Mouse (Mus musculus) hindbrain, embryonic 14.5 days (tissue): ENCODE results near the gene Dolk. TPM values are rescaled to one million over a fixed set of nuclear protein-coding genes. Genes with fewer than 3 reads are reported as not detected.

Experiments used
- ATAC-seq: fragments of 200-750 bp; cut with Nextera tagmentation; 2 replicates; pipeline ENCODE4 v1.8.0; 2017; ENCODE audit warnings: moderate number of reproducible peaks, mild to moderate bottlenecking, moderate TSS enrichment, moderate library complexity; ENCODE audit not compliant: low FRiP score
- DNase-seq: peaks from one replicate; pipeline ENCODE4 v3.0.0-alpha.2; 2015; ENCODE audit warnings: low spot score
- H3K27ac ChIP-seq: fragments of 300-500 bp; sonication (generic); 2 replicates; pipeline ENCODE4 v1.5.1; 2014; ENCODE audit warnings: mild to moderate bottlenecking, moderate library complexity
- H3K27me3 ChIP-seq: fragments of 300-500 bp; sonication (generic); 2 replicates; pipeline ENCODE4 v1.6.1; 2014; ENCODE audit warnings: mild to moderate bottlenecking, low read length, mixed read lengths; ENCODE audit not compliant: control insufficient read depth, insufficient read depth
- H3K36me3 ChIP-seq: fragments of 300-500 bp; sonication (generic); replicated peaks from 2 replicates; pipeline ENCODE4 v1.6.1; 2014; ENCODE audit not compliant: control insufficient read depth, insufficient read depth
- H3K4me1 ChIP-seq: fragments of 300-500 bp; sonication (generic); replicated peaks from 2 replicates; pipeline ENCODE4 v1.6.1; 2014; ENCODE audit warnings: antibody characterized with exemption, low read length, mixed read lengths; ENCODE audit not compliant: control insufficient read depth, insufficient read depth
- H3K4me2 ChIP-seq: fragments of 300-500 bp; sonication (generic); replicated peaks from 2 replicates; pipeline ENCODE4 v1.6.1; 2014; ENCODE audit warnings: mild to moderate bottlenecking, moderate library complexity
- H3K4me3 ChIP-seq: fragments of 300-500 bp; sonication (generic); replicated peaks from 2 replicates; pipeline ENCODE4 v1.5.1; 2014; ENCODE audit warnings: mild to moderate bottlenecking, low read length
- H3K9ac ChIP-seq: fragments of 300-500 bp; sonication (generic); 2 replicates; pipeline ENCODE4 v1.6.1; 2014
- H3K9me3 ChIP-seq: fragments of 300-500 bp; sonication (generic); 2 replicates; pipeline ENCODE4 v1.6.1; 2016; ENCODE audit warnings: low read length; ENCODE audit not compliant: control insufficient read depth
- WGBS: fragments of 180-500 bp; shearing (Covaris S2); extraction: QIAGEN DNeasy Blood & Tissue Kit; methylation state at CpG from one replicate; pipeline ENCODE4 v1.1.7; 2014; 5-methylcytosine and 5-hydroxymethylcytosine counted together
- polyA plus RNA-seq: library from polyadenylated mRNA; unstranded; fragments of >200 nt; fragmentation: Nextera tagmentation; extraction: Ambion mirVana; gene quantifications from 2 replicates; pipeline ENCODE4 v1.2.1, GENCODE M21; 2014

Gene Dolk
- polyA plus RNA-seq, 1 experiment from 2014 or later: 37.1 TPM

GRCm38 (mm10) chr2:30311481-30311880 lies 25.3 kb upstream of the Dolk start:
- Histone ChIP-seq H3K4me3 (no peak overlapping the region), H3K4me2 (no peak overlapping the region), H3K9ac (no peak overlapping the region), H3K27ac (no peak overlapping the region), H3K27me3 (no peaks in the 10 kb centered on the region), H3K9me3 (no peaks in the 10 kb centered on the region), H3K36me3 (peaks cover 99% of the 10 kb centered on the region), H3K4me1 (no peaks in the 10 kb centered on the region)
- no peak for DNase-seq
- ATAC-seq: no peak
- 95% methylated on average over 2 of the region's 2 CpGs for WGBS

GRCm38 (mm10) chr2:30309351-30309750 lies 23.2 kb upstream of the Dolk start:
- Histone ChIP-seq H3K27ac (no peak overlapping the region), H3K4me2 (no peak overlapping the region), H3K36me3 (peaks cover 99% of the 10 kb centered on the region), H3K4me3 (no peak overlapping the region), H3K27me3 (no peaks in the 10 kb centered on the region), H3K9ac (no peak overlapping the region), H3K9me3 (no peaks in the 10 kb centered on the region), H3K4me1 (no peaks in the 10 kb centered on the region)
- no peak for DNase-seq
- 95% methylated on average over 3 of the region's 3 CpGs for WGBS
- ATAC-seq: no peak

DNA sequence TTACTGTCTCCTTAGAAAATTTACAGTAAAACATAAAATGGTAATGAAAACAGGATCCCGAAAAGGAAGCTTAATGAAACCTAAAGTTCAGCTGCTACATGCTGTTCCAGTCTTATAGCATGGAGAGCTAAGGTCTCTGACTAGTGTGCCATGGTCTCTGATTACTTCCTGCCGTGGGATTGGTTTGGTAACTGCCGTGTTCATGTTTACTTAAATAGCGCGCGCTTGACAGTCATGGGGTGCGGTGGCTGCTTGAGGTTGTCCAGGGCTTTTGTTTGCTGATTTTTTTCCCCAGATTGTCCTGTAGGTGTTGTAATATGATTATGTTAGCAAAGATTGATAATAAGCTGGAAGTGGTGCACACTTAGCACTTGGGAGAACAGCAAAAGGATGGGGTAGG lies 20.0 kb upstream of the Dolk start:
- Histone ChIP-seq H3K27me3 (no peaks in the 10 kb centered on the region), H3K4me1 (no peaks in the 10 kb centered on the region), H3K9ac (no peak overlapping the region), H3K27ac (no peak overlapping the region), H3K36me3 (peaks cover 100% of the 10 kb centered on the region), H3K4me3 (no peak overlapping the region), H3K4me2 (no peak overlapping the region), H3K9me3 (no peaks in the 10 kb centered on the region)
- WGBS: 98% methylated on average over 7 of the region's 7 CpGs
- DNase-seq (no peak), ATAC-seq (no peak)

DNA sequence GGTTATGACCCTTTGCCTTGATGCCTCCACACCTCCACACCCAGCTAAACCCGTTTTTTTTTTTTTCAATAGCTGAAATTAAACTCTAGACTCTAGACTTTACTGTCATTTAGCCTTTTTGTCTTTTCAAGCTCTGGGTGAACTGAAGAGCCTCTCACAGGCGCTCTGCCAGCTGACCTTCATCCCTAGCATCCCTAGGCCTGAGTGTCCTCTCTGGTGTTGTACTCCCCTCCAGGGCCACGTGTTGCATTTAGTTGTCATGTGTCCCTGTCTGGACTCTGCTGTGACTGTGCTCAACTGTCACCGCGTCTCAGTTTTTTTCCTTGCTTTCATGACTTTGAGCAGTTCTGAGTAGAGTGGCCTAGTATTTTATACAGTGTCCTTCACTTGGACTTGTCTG lies 13.8 kb upstream of the Dolk start:
- WGBS: 94% methylated on average over 5 of the region's 5 CpGs
- peaks cover 81% of the 10 kb centered on the region for H3K36me3 ChIP-seq

GRCm38 (mm10) chr2:30299525-30299924 lies 13.4 kb upstream of the Dolk start:
- H3K9ac ChIP-seq: no peak overlapping the region
- H3K27ac ChIP-seq: no peak overlapping the region
- 87% methylated on average over 3 of the region's 3 CpGs for WGBS
- no peaks in the 10 kb centered on the region for H3K4me1 ChIP-seq
- DNase-seq: no peak
- no peak for ATAC-seq
- peaks cover 76% of the 10 kb centered on the region for H3K36me3 ChIP-seq
- H3K9me3 ChIP-seq: no peaks in the 10 kb centered on the region
- no peak overlapping the region for H3K4me2 ChIP-seq
- no peak overlapping the region for H3K4me3 ChIP-seq
- no peaks in the 10 kb centered on the region for H3K27me3 ChIP-seq

More for the DNA sequence above, 13.8 kb upstream of the Dolk start:
- Histone ChIP-seq H3K27ac (no peak overlapping the region), H3K9ac (no peak overlapping the region), H3K27me3 (no peaks in the 10 kb centered on the region), H3K4me3 (no peak overlapping the region), H3K4me1 (no peaks in the 10 kb centered on the region), H3K4me2 (no peak overlapping the region), H3K9me3 (no peaks in the 10 kb centered on the region)
- no peak for DNase-seq
- ATAC-seq: no peak

DNA sequence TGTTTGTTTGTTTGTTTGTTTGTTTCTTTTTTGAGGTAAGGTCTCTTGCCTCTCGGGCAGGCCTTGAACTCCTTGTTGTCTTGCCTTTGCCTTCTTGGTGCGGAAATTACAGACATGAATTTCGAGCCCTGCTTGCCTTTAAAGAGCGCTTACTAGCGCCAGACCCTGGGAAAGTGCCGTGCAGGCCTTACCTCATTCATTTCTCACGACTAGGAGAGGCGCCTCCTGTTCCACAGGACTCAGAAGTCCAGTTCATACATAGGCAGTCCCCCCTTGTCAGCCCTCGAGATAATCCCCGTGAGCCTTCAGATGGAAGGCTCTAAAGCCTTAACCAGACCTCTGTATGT lies 866 bp upstream of the Dolk start:
- Histone ChIP-seq H3K4me1 (peaks cover 20% of the 10 kb centered on the region), H3K4me3 (peak overlapping the region; percentile 90), H3K27me3 (no peaks in the 10 kb centered on the region), H3K4me2 (peak overlapping the region; percentile 92), H3K36me3 (0 out of 2 replicates have a peak, but pooled peaks cover 11% of the 10 kb centered on the region), H3K9me3 (no peaks in the 10 kb centered on the region), H3K27ac (peak overlapping the region; percentile 51; the same call in 1 of the 2 replicates), H3K9ac (peak overlapping the region; percentile 85)
- no peak for ATAC-seq
- peak; percentile 31 for DNase-seq
- WGBS: under 1% methylated on average over 10 of the region's 10 CpGs

DNA sequence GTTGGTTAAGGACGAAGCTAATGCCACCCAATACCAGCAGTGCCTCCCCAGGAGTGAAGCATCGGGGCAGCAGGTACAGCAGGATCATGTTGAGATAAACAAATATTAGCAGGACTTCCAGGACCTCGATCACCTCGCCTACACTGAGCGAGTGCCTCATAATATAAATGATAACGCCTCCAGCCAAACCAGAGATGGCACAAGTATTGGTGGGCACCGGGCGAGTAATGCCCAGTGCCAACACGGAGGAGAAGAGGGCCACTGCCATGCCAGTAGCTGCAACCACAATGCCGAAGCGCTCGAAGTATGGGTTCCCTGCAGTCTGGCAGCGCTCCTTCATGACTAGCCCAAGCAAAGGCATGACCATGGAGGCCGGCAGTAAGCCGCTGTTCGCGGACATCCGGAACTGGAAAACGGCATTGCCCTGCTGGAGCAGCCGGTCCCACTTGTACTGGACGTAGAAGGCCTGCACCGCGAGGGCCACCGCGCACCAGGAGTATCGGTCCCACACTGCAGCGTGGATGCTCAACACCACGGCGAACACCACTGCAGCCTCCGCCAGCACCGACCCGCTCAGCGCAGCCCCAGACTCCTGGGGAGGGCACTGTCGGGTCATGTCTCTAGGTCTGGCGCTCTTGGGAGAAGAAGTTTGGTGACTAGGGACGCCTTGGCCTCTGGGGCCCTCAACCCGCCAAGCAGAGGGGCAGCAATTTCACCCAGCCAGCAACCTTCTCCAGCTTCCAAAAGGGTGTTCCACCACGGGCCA lies 535 bp downstream of the Dolk start:
- ATAC-seq (peak; percentile 76), DNase-seq (no peak)
- Histone ChIP-seq H3K9ac (peak overlapping the region; percentile 85), H3K9me3 (no peaks in the 10 kb centered on the region), H3K4me1 (peaks cover 20% of the 10 kb centered on the region), H3K36me3 (0 out of 2 replicates have a peak, but pooled peaks cover 11% of the 10 kb centered on the region), H3K4me3 (peak overlapping the region; percentile 90), H3K27me3 (no peaks in the 10 kb centered on the region), H3K27ac (peak overlapping the region; percentile 64; the same call in 1 of the 2 replicates), H3K4me2 (peak overlapping the region; percentile 92)
- WGBS: 16% methylated on average over 38 of the region's 38 CpGs

- WGBS: 91% methylated on average over 5 of the region's 5 CpGs
- no peak overlapping the region for H3K27ac ChIP-seq
- H3K4me1 ChIP-seq: peaks cover 20% of the 10 kb centered on the region
- DNase-seq (no peak), ATAC-seq (no peak)
- H3K36me3 ChIP-seq: 0 out of 2 replicates have a peak, but pooled peaks cover 11% of the 10 kb centered on the region
- peak overlapping the region; percentile 92 for H3K4me2 ChIP-seq
- H3K9ac ChIP-seq: no peak overlapping the region
- no peaks in the 10 kb centered on the region for H3K9me3 ChIP-seq
- no peaks in the 10 kb centered on the region for H3K27me3 ChIP-seq
- H3K4me3 ChIP-seq: peak overlapping the region; percentile 90
Measured at GRCm38 (mm10) chr2:30285004-30285403, 1.1 kb downstream of the Dolk start.

GRCm38 (mm10) chr2:30283193-30283592 lies 2.9 kb downstream of the Dolk start:
- no peak for DNase-seq
- no peak overlapping the region for H3K4me2 ChIP-seq
- peaks cover 20% of the 10 kb centered on the region for H3K4me1 ChIP-seq
- 0 out of 2 replicates have a peak, but pooled peaks cover 11% of the 10 kb centered on the region for H3K36me3 ChIP-seq
- no peaks in the 10 kb centered on the region for H3K27me3 ChIP-seq
- H3K4me3 ChIP-seq: no peak overlapping the region
- 85% methylated on average over 2 of the region's 2 CpGs for WGBS
- H3K9ac ChIP-seq: no peak overlapping the region
- no peak for ATAC-seq
- no peaks in the 10 kb centered on the region for H3K9me3 ChIP-seq
- no peak overlapping the region for H3K27ac ChIP-seq
